Comparison of ENCODE assay signal across 10 mouse cellular contexts in genomic region chr17:5591604-5592209, GRCm38 (mm10).
DNase-seq lines count a peak whose midpoint lies in the region; ATAC-seq and TF ChIP-seq lines count a peak whose summit lies in the region.
"Had no signal": no experiment of that assay in that cellular context is flagged by ENCODE, and none has a peak within 500 bp of the region (broad histone marks: within the 10 kb centered on the region; RNA-seq: fewer than 3 reads in every experiment).

No protein-coding gene starts in this region.

- H3K79me2 ChIP-seq in heart, adult 2 months (replicated peaks; ENCODE audit: control insufficient read depth, insufficient read depth, low read length) = no peaks in the 10 kb centered on the region

- H3K27ac ChIP-seq in heart, adult 2 months = no peak overlapping the region
- H3K27ac ChIP-seq in liver, embryonic 16.5 days (ENCODE audit: low read length) = no peak overlapping the region; the same call in 1 of the 2 replicates
- no peak overlapping the region for H3K27ac ChIP-seq in liver, embryonic 11.5 days (ENCODE audit: low read depth, low read length)
- 0 out of 2 replicates have a peak overlapping the region, but pooled peaks have one; percentile 25 for H3K27ac ChIP-seq in cortical plate, adult 2 months (ENCODE audit: insufficient read depth, low read length)
- no peak overlapping the region for H3K27ac ChIP-seq in midbrain, embryonic 14.5 days (replicated peaks; ENCODE audit: low read depth, low read length)
- H3K27ac ChIP-seq: hindbrain, embryonic 15.5 days had no signal

- no peak for TF ChIP-seq EP300 in heart, adult 2 months (IDR thresholded peaks at IDR 0.05; ENCODE audit: insufficient read depth, low read depth, low read length)

- no peaks in the 10 kb centered on the region for H3K36me3 ChIP-seq in heart, adult 2 months (ENCODE audit: control insufficient read depth, insufficient read depth, low read length)
- no peaks in the 10 kb centered on the region for H3K36me3 ChIP-seq in liver, embryonic 16.5 days (ENCODE audit: control insufficient read depth, insufficient read depth)
- no peaks in the 10 kb centered on the region for H3K36me3 ChIP-seq in liver, embryonic 11.5 days (ENCODE audit: control insufficient read depth, insufficient read depth, low read length)
- no peaks in the 10 kb centered on the region for H3K36me3 ChIP-seq in midbrain, embryonic 14.5 days (ENCODE audit: control insufficient read depth, insufficient read depth, low read length)
- H3K36me3 ChIP-seq: hindbrain, embryonic 15.5 days had no signal

- H3K9ac ChIP-seq in heart, adult 2 months (ENCODE audit: low read depth, low read length) = no peak overlapping the region
- no peak overlapping the region for H3K9ac ChIP-seq in liver, embryonic 16.5 days (ENCODE audit: low read depth, low read length)
- H3K9ac ChIP-seq in liver, embryonic 11.5 days (ENCODE audit: low read depth, low read length) = no peak overlapping the region
- H3K9ac ChIP-seq in midbrain, embryonic 14.5 days (replicated peaks; ENCODE audit: low read length) = no peak overlapping the region
- H3K9ac ChIP-seq: hindbrain, embryonic 15.5 days had no signal

- no peaks in the 10 kb centered on the region for H3K9me3 ChIP-seq in liver, embryonic 16.5 days (replicated peaks; ENCODE audit: control insufficient read depth, low read length)
- no peaks in the 10 kb centered on the region for H3K9me3 ChIP-seq in liver, embryonic 11.5 days (ENCODE audit: control insufficient read depth, low read length)
- no peaks in the 10 kb centered on the region for H3K9me3 ChIP-seq in midbrain, embryonic 14.5 days (ENCODE audit: control insufficient read depth, low read length)
- H3K9me3 ChIP-seq: hindbrain, embryonic 15.5 days had no signal

- no peak overlapping the region for H3K4me3 ChIP-seq in heart, adult 2 months
- H3K4me3 ChIP-seq in liver, embryonic 16.5 days (ENCODE audit: low read depth, low read length) = no peak overlapping the region
- H3K4me3 ChIP-seq in liver, embryonic 11.5 days (ENCODE audit: low read depth, low read length) = no peak overlapping the region
- no peak overlapping the region for H3K4me3 ChIP-seq in cortical plate, adult 2 months (ENCODE audit: insufficient read depth, low read length)
- no peak overlapping the region for H3K4me3 ChIP-seq in midbrain, embryonic 14.5 days (replicated peaks; ENCODE audit: low read depth, low read length)
- H3K4me3 ChIP-seq: hindbrain, embryonic 15.5 days had no signal

- no peaks in the 10 kb centered on the region for H3K4me1 ChIP-seq in heart, adult 2 months (ENCODE audit: control insufficient read depth, insufficient read depth, low read length)
- H3K4me1 ChIP-seq in liver, embryonic 16.5 days (ENCODE audit: control insufficient read depth, low read depth, low read length) = no peaks in the 10 kb centered on the region
- peaks cover under 1% of the 10 kb centered on the region; the same call in 1 of the 2 replicates for H3K4me1 ChIP-seq in liver, embryonic 11.5 days (replicated peaks; ENCODE audit: control insufficient read depth, insufficient read depth, low read length)
- no peaks in the 10 kb centered on the region; the same call in 1 of the 2 replicates for H3K4me1 ChIP-seq in cortical plate, adult 2 months (ENCODE audit: control insufficient read depth, insufficient read depth, low read length)
- no peaks in the 10 kb centered on the region for H3K4me1 ChIP-seq in midbrain, embryonic 14.5 days (ENCODE audit: control insufficient read depth, insufficient read depth, low read length)
- H3K4me1 ChIP-seq: hindbrain, embryonic 15.5 days had no signal

- peak; percentile 56 for ATAC-seq in liver, embryonic 16.5 days (ENCODE audit: low read depth)
- ATAC-seq in liver, embryonic 11.5 days (replicated peaks; ENCODE audit: low FRiP score) = no peak
- no peak for ATAC-seq in midbrain, embryonic 14.5 days (ENCODE audit: low FRiP score, low TSS enrichment)

- WGBS in heart, adult 2 months = 34% methylated on average over 6 of the region's 6 CpGs
- 59% methylated on average over 6 of the region's 6 CpGs for WGBS in liver, embryonic 16.5 days (ENCODE audit: insufficient replicate concordance)
- WGBS in liver, embryonic 11.5 days = 61% methylated on average over 6 of the region's 6 CpGs
- 78% methylated on average over 6 of the region's 6 CpGs for WGBS in midbrain, embryonic 14.5 days

- no peak for TF ChIP-seq POLR2A in heart, adult 2 months (IDR thresholded peaks at IDR 0.05; ENCODE audit: insufficient read depth, low read depth, low read length)
- no peak for TF ChIP-seq POLR2A in cortical plate, adult 2 months (IDR thresholded peaks at IDR 0.05; ENCODE audit: extremely low read depth, insufficient read depth, low read length)

- H3K27me3 ChIP-seq in heart, adult 2 months (ENCODE audit: control insufficient read depth, insufficient read depth, low read length) = no peaks in the 10 kb centered on the region
- H3K27me3 ChIP-seq in liver, embryonic 16.5 days (ENCODE audit: control insufficient read depth, insufficient read depth, low read depth, low read length) = no peaks in the 10 kb centered on the region
- no peaks in the 10 kb centered on the region for H3K27me3 ChIP-seq in liver, embryonic 11.5 days (replicated peaks; ENCODE audit: control insufficient read depth, insufficient read depth, low read length)
- H3K27me3 ChIP-seq in midbrain, embryonic 14.5 days (ENCODE audit: control insufficient read depth, insufficient read depth, low read length) = no peaks in the 10 kb centered on the region
- H3K27me3 ChIP-seq: hindbrain, embryonic 15.5 days had no signal

- no peak for TF ChIP-seq CTCF in heart, adult 2 months (IDR thresholded peaks at IDR 0.05)
- TF ChIP-seq CTCF in cortical plate, adult 2 months (IDR thresholded peaks at IDR 0.05; ENCODE audit: extremely low read depth, insufficient read depth, low read length) = no peak

- no peak overlapping the region for H3K4me2 ChIP-seq in liver, embryonic 16.5 days (ENCODE audit: low read depth, low read length)
- H3K4me2 ChIP-seq in liver, embryonic 11.5 days = no peak overlapping the region
- H3K4me2 ChIP-seq in midbrain, embryonic 14.5 days (ENCODE audit: low read length) = no peak overlapping the region
- H3K4me2 ChIP-seq: hindbrain, embryonic 15.5 days had no signal

- intact Hi-C loops in heart, adult 2 months (cut with DNase I) = no loop called here
- intact Hi-C loops in heart, postnatal 25 days (cut with DNase I) = no loop called here

- peak; percentile 20 to 63 for DNase-seq in heart, adult 2 months
- no peak for DNase-seq in heart, postnatal 25 days (ENCODE audit: low spot score)
- no peak for DNase-seq in liver, embryonic 11.5 days (ENCODE audit: low spot score)
- DNase-seq in lung, postnatal 4 days = peak; percentile 30 to 49
- no peak for DNase-seq in urinary bladder, adult 18-20 months (ENCODE audit: low spot score in 2 of 2)
- no peak for DNase-seq in midbrain, embryonic 14.5 days
- DNase-seq: left cerebral cortex, postnatal 4 days had no signal

Comparison
In these comparisons a context has a peak if more than half of its experiments do, and no peak if none do; other contexts are left out.
1. DNase-seq: peak in heart, adult 2 months (2 of 2) and lung, postnatal 4 days (2 of 2); none in heart, postnatal 25 days (single experiment), liver, embryonic 11.5 days (single experiment), urinary bladder, adult 18-20 months (0 of 2) and midbrain, embryonic 14.5 days (single experiment).